Mouse (Mus musculus) cerebellum, adult 2 months (tissue): ENCODE measurements around the gene Myocd.

Experiments
- CTCF ChIP-seq: fragments of 200-500 bp; IDR thresholded peaks from 2 replicates; pipeline ENCODE4 v1.5.1; 2011; ENCODE audit warnings: low read depth, mild to moderate bottlenecking, control low read depth, low read length, moderate library complexity, borderline replicate concordance; ENCODE audit not compliant: insufficient read depth
- POLR2A ChIP-seq: fragments of 200-500 bp; IDR thresholded peaks from 2 replicates; pipeline ENCODE4 v1.6.1; 2011; ENCODE audit warnings: low read length, control low read depth, borderline replicate concordance; ENCODE audit not compliant: insufficient read depth

- TF ChIP-seq POLR2A (no peak), CTCF (no peak)
These were observed 14.2 kb downstream of the Myocd start for GRCm38 (mm10) chr11:65255564-65255963.
